Mouse (Mus musculus): ENCODE measurements around the gene Gm49384. TPM values are rescaled to one million over a fixed set of nuclear protein-coding genes. Genes with fewer than 3 reads are reported as not detected.
A peak's percentile ranks its signal among the peaks of the same experiment; 100 is the strongest.

Gm49384 gene
- polyA plus RNA-seq, 1 experiment from 2014 or later, result 32.9 TPM

GRCm38 (mm10) chr12:69220613-69221277 lies 16.7 kb upstream of the Gm49384 start:
- Histone ChIP-seq H3K27ac (no peak overlapping the region), H3K36me3 (ENCODE audit: poor library complexity, severe bottlenecking) (peaks cover 43% of the 10 kb centered on the region), H3K27me3 (no peaks in the 10 kb centered on the region), H3K4me1 (no peaks in the 10 kb centered on the region), H3K4me2 (no peak overlapping the region), H3K9ac (no peak overlapping the region), H3K9me3 (replicated peaks) (no peaks in the 10 kb centered on the region), H3K4me3 (no peak overlapping the region)
- WGBS, result 93% methylated on average over 19 of the region's 19 CpGs
- ATAC-seq, result no peak

GRCm38 (mm10) chr12:69216587-69216986 lies 12.5 kb upstream of the Gm49384 start:
- Histone ChIP-seq H3K4me3 (no peak overlapping the region), H3K27ac (no peak overlapping the region), H3K9me3 (replicated peaks) (no peaks in the 10 kb centered on the region), H3K36me3 (ENCODE audit: poor library complexity, severe bottlenecking) (peaks cover 62% of the 10 kb centered on the region), H3K4me2 (no peak overlapping the region), H3K4me1 (no peaks in the 10 kb centered on the region), H3K9ac (no peak overlapping the region), H3K27me3 (no peaks in the 10 kb centered on the region)
- 94% methylated on average over 7 of the region's 7 CpGs for WGBS
- no peak for ATAC-seq

GRCm38 (mm10) chr12:69215000-69215785 lies 11.1 kb upstream of the Gm49384 start:
- Histone ChIP-seq H3K9me3 (replicated peaks) (no peaks in the 10 kb centered on the region), H3K4me1 (no peaks in the 10 kb centered on the region), H3K9ac (no peak overlapping the region), H3K4me2 (no peak overlapping the region), H3K4me3 (no peak overlapping the region), H3K36me3 (ENCODE audit: poor library complexity, severe bottlenecking) (peaks cover 58% of the 10 kb centered on the region), H3K27ac (no peak overlapping the region), H3K27me3 (no peaks in the 10 kb centered on the region)
- ATAC-seq, result peak; percentile 51; the same call in 1 of the 2 replicates
- WGBS, result 85% methylated on average over 3 of the region's 3 CpGs

- Histone ChIP-seq H3K9me3 (replicated peaks) (no peaks in the 10 kb centered on the region), H3K27me3 (no peaks in the 10 kb centered on the region), H3K4me3 (no peak overlapping the region), H3K27ac (no peak overlapping the region), H3K4me1 (no peaks in the 10 kb centered on the region), H3K36me3 (ENCODE audit: poor library complexity, severe bottlenecking) (peaks cover 59% of the 10 kb centered on the region), H3K4me2 (no peak overlapping the region), H3K9ac (no peak overlapping the region)
- WGBS, result 96% methylated on average over 7 of the region's 7 CpGs
- no peak for ATAC-seq
Observed at GRCm38 (mm10) chr12:69214393-69214792, 10.3 kb upstream of the Gm49384 start.

- H3K4me1 ChIP-seq, result no peaks in the 10 kb centered on the region
- H3K4me3 ChIP-seq, result no peak overlapping the region
- WGBS, result 95% methylated on average over 13 of the region's 13 CpGs
- ATAC-seq, result no peak
- H3K9ac ChIP-seq, result no peak overlapping the region
- peaks cover 56% of the 10 kb centered on the region for H3K36me3 ChIP-seq (ENCODE audit: poor library complexity, severe bottlenecking)
- no peak overlapping the region for H3K27ac ChIP-seq
- no peak overlapping the region for H3K4me2 ChIP-seq
- no peaks in the 10 kb centered on the region for H3K9me3 ChIP-seq (replicated peaks)
- H3K27me3 ChIP-seq, result no peaks in the 10 kb centered on the region
Observed at GRCm38 (mm10) chr12:69213186-69213777, 9.2 kb upstream of the Gm49384 start.

- Histone ChIP-seq H3K9ac (no peak overlapping the region), H3K27ac (no peak overlapping the region), H3K27me3 (no peaks in the 10 kb centered on the region), H3K4me1 (no peaks in the 10 kb centered on the region), H3K9me3 (replicated peaks) (no peaks in the 10 kb centered on the region), H3K36me3 (ENCODE audit: poor library complexity, severe bottlenecking) (peaks cover 50% of the 10 kb centered on the region), H3K4me3 (no peak overlapping the region), H3K4me2 (no peak overlapping the region)
- 84% methylated on average over 5 of the region's 5 CpGs for WGBS
- ATAC-seq, result no peak
Observed at GRCm38 (mm10) chr12:69211057-69211456, 7.0 kb upstream of the Gm49384 start.

- WGBS, result 88% methylated on average over 18 of the region's 18 CpGs
- Histone ChIP-seq H3K4me3 (no peak overlapping the region), H3K27ac (no peak overlapping the region), H3K9ac (no peak overlapping the region), H3K4me2 (no peak overlapping the region), H3K36me3 (ENCODE audit: poor library complexity, severe bottlenecking) (peaks cover 46% of the 10 kb centered on the region), H3K27me3 (no peaks in the 10 kb centered on the region), H3K9me3 (replicated peaks) (no peaks in the 10 kb centered on the region), H3K4me1 (no peaks in the 10 kb centered on the region)
- no peak for ATAC-seq
Observed at GRCm38 (mm10) chr12:69210056-69210979, 6.3 kb upstream of the Gm49384 start.

GRCm38 (mm10) chr12:69208520-69208919 lies 4.5 kb upstream of the Gm49384 start:
- Histone ChIP-seq H3K9me3 (replicated peaks) (no peaks in the 10 kb centered on the region), H3K4me1 (no peaks in the 10 kb centered on the region), H3K27me3 (no peaks in the 10 kb centered on the region), H3K4me3 (no peak overlapping the region), H3K36me3 (ENCODE audit: poor library complexity, severe bottlenecking) (peaks cover 34% of the 10 kb centered on the region; the same call in 1 of the 2 replicates), H3K4me2 (no peak overlapping the region), H3K27ac (no peak overlapping the region), H3K9ac (no peak overlapping the region)
- ATAC-seq, result no peak
- 90% methylated on average over 2 of the region's 2 CpGs for WGBS

GRCm38 (mm10) chr12:69207926-69208325 lies 3.9 kb upstream of the Gm49384 start:
- Histone ChIP-seq H3K27me3 (no peaks in the 10 kb centered on the region), H3K9me3 (replicated peaks) (no peaks in the 10 kb centered on the region), H3K9ac (no peak overlapping the region), H3K36me3 (ENCODE audit: poor library complexity, severe bottlenecking) (peaks cover 32% of the 10 kb centered on the region), H3K27ac (no peak overlapping the region), H3K4me1 (no peaks in the 10 kb centered on the region), H3K4me3 (no peak overlapping the region), H3K4me2 (no peak overlapping the region)
- 94% methylated on average over 7 of the region's 7 CpGs for WGBS
- ATAC-seq, result no peak

- Histone ChIP-seq H3K9me3 (replicated peaks) (no peaks in the 10 kb centered on the region), H3K36me3 (ENCODE audit: poor library complexity, severe bottlenecking) (peaks cover 34% of the 10 kb centered on the region), H3K4me3 (no peak overlapping the region), H3K9ac (no peak overlapping the region), H3K4me2 (no peak overlapping the region), H3K4me1 (no peaks in the 10 kb centered on the region), H3K27me3 (no peaks in the 10 kb centered on the region), H3K27ac (no peak overlapping the region)
- WGBS, result 91% methylated on average over 8 of the region's 8 CpGs
- no peak for ATAC-seq
Observed at GRCm38 (mm10) chr12:69207396-69207795, 3.3 kb upstream of the Gm49384 start.

- no peak overlapping the region for H3K4me3 ChIP-seq
- 0 out of 2 replicates have a peak overlapping the region, but pooled peaks have one; percentile 19 for H3K9ac ChIP-seq
- peaks cover 29% of the 10 kb centered on the region for H3K4me1 ChIP-seq
- peaks cover 35% of the 10 kb centered on the region for H3K36me3 ChIP-seq (ENCODE audit: poor library complexity, severe bottlenecking)
- H3K27me3 ChIP-seq, result no peaks in the 10 kb centered on the region
- no peaks in the 10 kb centered on the region for H3K9me3 ChIP-seq (replicated peaks)
- ATAC-seq, result no peak
- peak overlapping the region; percentile 91 for H3K4me2 ChIP-seq
- H3K27ac ChIP-seq, result no peak overlapping the region
Observed at GRCm38 (mm10) chr12:69198985-69199384, 5.1 kb downstream of the Gm49384 start.

Measured in forebrain, embryonic 13.5 days (tissue).